Mouse (Mus musculus) lung, adult 2 months (tissue): ENCODE data around the gene Klf6.

Experiments
- CTCF ChIP-seq: fragments of 200-500 bp; IDR thresholded peaks from 2 replicates; pipeline ENCODE4 v1.5.1; 2011; ENCODE audit warnings: mild to moderate bottlenecking, low read length, control low read depth; ENCODE audit not compliant: insufficient read depth
- POLR2A ChIP-seq: fragments of 200-500 bp; IDR thresholded peaks from 2 replicates; pipeline ENCODE4 v1.6.1; 2011; ENCODE audit warnings: low read depth, mild to moderate bottlenecking, control low read depth, low read length, borderline replicate concordance; ENCODE audit errors: extremely low read depth

GRCm38 (mm10) chr13:5822586-5822985 lies 38.7 kb upstream of the Klf6 start:
- no peak for TF ChIP-seq CTCF
- 0 out of 2 replicates have a peak, but pooled peaks have one; percentile 12 for TF ChIP-seq POLR2A
